Mouse (Mus musculus): ENCODE results near the gene Mrm2.

DNA sequence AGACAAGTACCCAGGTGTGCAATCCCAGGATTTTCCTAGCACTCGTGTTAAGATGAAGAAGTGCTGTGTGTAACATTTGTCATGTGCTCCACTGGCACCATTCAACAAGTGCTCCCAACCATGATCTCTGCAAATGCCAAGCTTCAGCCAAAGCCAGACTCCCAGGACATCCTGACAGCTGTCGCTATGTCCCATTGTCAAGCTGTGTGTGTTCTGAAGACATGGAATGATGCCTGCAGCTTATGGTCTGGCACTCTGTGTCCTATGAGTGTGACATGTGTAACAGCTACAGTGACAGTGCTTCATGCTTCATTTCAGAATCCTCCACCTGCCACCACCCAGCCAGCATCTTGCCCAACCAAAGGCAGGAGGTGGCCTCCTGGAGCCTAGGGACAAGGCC is 47.7 kb downstream of the Mrm2 start:
- TF ChIP-seq CTCF (IDR thresholded peaks at IDR 0.05; ENCODE audit: low read depth) = no peak
- no peak for TF ChIP-seq EP300 (IDR thresholded peaks at IDR 0.05; ENCODE audit: low read depth)

Measured in liver, postnatal 0 days (tissue).